Mouse (Mus musculus): ENCODE data around the gene Nars2. TPM values are rescaled to one million over a fixed set of nuclear protein-coding genes. Genes with fewer than 3 reads are reported as not detected.

Nars2 gene
- total and polyA plus RNA-seq, 3 experiments = 12.1 to 19.1 (median 14.6) TPM

- DNase-seq (ENCODE audit: extremely low read depth) = no peak
- peaks cover 0 to 28% of the 10 kb centered on the region in 2 experiments; a peak in 1 of 4 replicates for H3K4me1 ChIP-seq (ENCODE audit: control insufficient read depth in 1 of 2, insufficient read depth in 2 of 2)
- H3K9me3 ChIP-seq (replicated peaks; ENCODE audit: low read length) = peaks cover 2% of the 10 kb centered on the region
- H3K4me3 ChIP-seq (replicated peaks in 1 of 3; ENCODE audit: low read depth in 2 of 3, low read length in 2 of 3, poor library complexity in 1 of 3) = no peak overlapping the region
- in situ Hi-C loops (cut with MboI; ENCODE audit: low pct_ligation_motif_present, low pct_unique_long_range_greater_than_20kb, low sequenced_read_pairs) (no loop called here), dilution Hi-C loops (cut with MboI; ENCODE audit: extremely low pct_ligation_motif_present, extremely low pct_unique_long_range_greater_than_20kb, low sequenced_read_pairs) (no loop called here)
- no peak overlapping the region for H3K27ac ChIP-seq (ENCODE audit: insufficient read depth, low read depth)
- peak overlapping the region; percentile 62; the same call in 1 of the 2 replicates for H3K4me2 ChIP-seq (ENCODE audit: insufficient read depth, low read depth, poor library complexity, severe bottlenecking)
- H3K27me3 ChIP-seq (replicated peaks) = no peaks in the 10 kb centered on the region
- no peaks in the 10 kb centered on the region for H3K79me2 ChIP-seq (replicated peaks; ENCODE audit: control insufficient read depth, extremely low read depth, insufficient read depth, poor library complexity, severe bottlenecking)
- no peaks in the 10 kb centered on the region for H3K36me3 ChIP-seq (replicated peaks in 1 of 2; ENCODE audit: control insufficient read depth in 1 of 2, insufficient read depth in 1 of 2, low read length in 1 of 2)
- TF ChIP-seq ZNF384 (IDR thresholded peaks at IDR 0.05; ENCODE audit: low read depth, low read length) = peak; percentile 74
- no peak for TF ChIP-seq SMC3 (IDR thresholded peaks at IDR 0.05; ENCODE audit: low read depth, low read length)
- H3K9ac ChIP-seq (ENCODE audit: insufficient read depth, low read depth) = no peak overlapping the region
These were observed 67.1 kb downstream of the Nars2 start for GRCm38 (mm10) chr7:97018418-97018817.

GRCm38 (mm10) chr7:97019303-97019702 lies 68.0 kb downstream of the Nars2 start:
- H3K9ac ChIP-seq (ENCODE audit: insufficient read depth, low read depth) = no peak overlapping the region
- H3K27ac ChIP-seq (ENCODE audit: insufficient read depth, low read depth) = no peak overlapping the region

GRCm38 (mm10) chr7:97026772-97027358 lies 75.6 kb downstream of the Nars2 start:
- Histone ChIP-seq H3K36me3 (replicated peaks in 1 of 2; ENCODE audit: control insufficient read depth in 1 of 2, insufficient read depth in 1 of 2, low read length in 1 of 2) (peaks cover 7 to 32% of the 10 kb centered on the region in 2 experiments), H3K4me3 (replicated peaks in 1 of 3; ENCODE audit: low read depth in 2 of 3, low read length in 2 of 3, poor library complexity in 1 of 3) (no peak overlapping the region), H3K4me1 (ENCODE audit: control insufficient read depth in 1 of 2, insufficient read depth in 2 of 2) (peaks cover 0 to 6% of the 10 kb centered on the region in 2 experiments; a peak in 1 of 4 replicates), H3K27me3 (replicated peaks) (no peaks in the 10 kb centered on the region), H3K79me2 (replicated peaks; ENCODE audit: control insufficient read depth, extremely low read depth, insufficient read depth, poor library complexity, severe bottlenecking) (no peaks in the 10 kb centered on the region), H3K27ac (ENCODE audit: insufficient read depth, low read depth) (no peak overlapping the region), H3K4me2 (ENCODE audit: insufficient read depth, low read depth, poor library complexity, severe bottlenecking) (no peak overlapping the region), H3K9me3 (replicated peaks; ENCODE audit: low read length) (no peaks in the 10 kb centered on the region), H3K9ac (ENCODE audit: insufficient read depth, low read depth) (no peak overlapping the region)
- dilution Hi-C loops (cut with MboI; ENCODE audit: extremely low pct_ligation_motif_present, extremely low pct_unique_long_range_greater_than_20kb, low sequenced_read_pairs) (no loop called here), in situ Hi-C loops (cut with MboI; ENCODE audit: low pct_ligation_motif_present, low pct_unique_long_range_greater_than_20kb, low sequenced_read_pairs) (no loop called here)
- no peak for TF ChIP-seq RCOR1 (conservative IDR thresholded peaks at IDR 0.05; ENCODE audit: low read depth, low read length)
- TF ChIP-seq USF2 (conservative IDR thresholded peaks at IDR 0.05; ENCODE audit: low read depth, low read length) = no peak
- no peak for TF ChIP-seq MAZ (IDR thresholded peaks at IDR 0.05; ENCODE audit: low read depth, low read length)
- TF ChIP-seq SIN3A (IDR thresholded peaks at IDR 0.05; ENCODE audit: low read length) = no peak
- TF ChIP-seq ZC3H11A (IDR thresholded peaks at IDR 0.05; ENCODE audit: low read depth, low read length) = no peak
- TF ChIP-seq JUN (IDR thresholded peaks at IDR 0.05; ENCODE audit: insufficient read depth, low read depth, low read length) = no peak
- TF ChIP-seq CTCF (conservative IDR thresholded peaks at IDR 0.05 in 1 of 2, IDR thresholded peaks at IDR 0.05 in 1 of 2; ENCODE audit: low read depth in 2 of 2, low read length in 2 of 2) = no peak
- no peak for TF ChIP-seq GABPA (IDR thresholded peaks at IDR 0.05; ENCODE audit: insufficient replicate concordance, low read depth, low read length)
- TF ChIP-seq E2F4 (IDR thresholded peaks at IDR 0.05; ENCODE audit: insufficient replicate concordance, low read depth, low read length) = no peak
- no peak for TF ChIP-seq HCFC1 (IDR thresholded peaks at IDR 0.05; ENCODE audit: low read depth, low read length)
- no peak for TF ChIP-seq ZNF384 (IDR thresholded peaks at IDR 0.05; ENCODE audit: low read depth, low read length)
- no peak for TF ChIP-seq ELF1 (IDR thresholded peaks at IDR 0.05; ENCODE audit: low read depth, low read length)
- TF ChIP-seq BHLHE40 (IDR thresholded peaks at IDR 0.05; ENCODE audit: low read depth, low read length) = no peak
- no peak for TF ChIP-seq POLR2A (IDR thresholded peaks at IDR 0.05; ENCODE audit: low read depth, low read length)
- no peak for TF ChIP-seq MAX (IDR thresholded peaks at IDR 0.05; ENCODE audit: low read length)
- TF ChIP-seq EP300 (IDR thresholded peaks at IDR 0.05; ENCODE audit: low read length) = no peak
- no peak for TF ChIP-seq TBP (conservative IDR thresholded peaks at IDR 0.05; ENCODE audit: low read depth, low read length)
- no peak for DNase-seq (ENCODE audit: extremely low read depth)

More at GRCm38 (mm10) chr7:97019303-97019702, 68.0 kb downstream of the Nars2 start:
- no peaks in the 10 kb centered on the region for H3K27me3 ChIP-seq (replicated peaks)
- dilution Hi-C loops (cut with MboI; ENCODE audit: extremely low pct_ligation_motif_present, extremely low pct_unique_long_range_greater_than_20kb, low sequenced_read_pairs) = no loop called here
- peaks cover 2% of the 10 kb centered on the region for H3K9me3 ChIP-seq (replicated peaks; ENCODE audit: low read length)
- H3K79me2 ChIP-seq (replicated peaks; ENCODE audit: control insufficient read depth, extremely low read depth, insufficient read depth, poor library complexity, severe bottlenecking) = no peaks in the 10 kb centered on the region
- in situ Hi-C loops (cut with MboI; ENCODE audit: low pct_ligation_motif_present, low pct_unique_long_range_greater_than_20kb, low sequenced_read_pairs) = no loop called here
- no peak overlapping the region for H3K4me2 ChIP-seq (ENCODE audit: insufficient read depth, low read depth, poor library complexity, severe bottlenecking)
- no peak overlapping the region for H3K4me3 ChIP-seq (replicated peaks in 1 of 3; ENCODE audit: low read depth in 2 of 3, low read length in 2 of 3, poor library complexity in 1 of 3)
- no peaks in the 10 kb centered on the region for H3K36me3 ChIP-seq (replicated peaks in 1 of 2; ENCODE audit: control insufficient read depth in 1 of 2, insufficient read depth in 1 of 2, low read length in 1 of 2)
- peaks cover 0 to 28% of the 10 kb centered on the region in 2 experiments; a peak in 1 of 4 replicates for H3K4me1 ChIP-seq (ENCODE audit: control insufficient read depth in 1 of 2, insufficient read depth in 2 of 2)
- TF ChIP-seq ZC3H11A (IDR thresholded peaks at IDR 0.05; ENCODE audit: low read depth, low read length) = no peak
- no peak for TF ChIP-seq SIN3A (IDR thresholded peaks at IDR 0.05; ENCODE audit: low read length)
- no peak for TF ChIP-seq HCFC1 (IDR thresholded peaks at IDR 0.05; ENCODE audit: low read depth, low read length)
- DNase-seq (ENCODE audit: extremely low read depth) = no peak

Measured in CH12.LX (cell line).